Mouse (Mus musculus): ENCODE measurements around the gene Pdcd6.

Pdcd6 gene

DNA sequence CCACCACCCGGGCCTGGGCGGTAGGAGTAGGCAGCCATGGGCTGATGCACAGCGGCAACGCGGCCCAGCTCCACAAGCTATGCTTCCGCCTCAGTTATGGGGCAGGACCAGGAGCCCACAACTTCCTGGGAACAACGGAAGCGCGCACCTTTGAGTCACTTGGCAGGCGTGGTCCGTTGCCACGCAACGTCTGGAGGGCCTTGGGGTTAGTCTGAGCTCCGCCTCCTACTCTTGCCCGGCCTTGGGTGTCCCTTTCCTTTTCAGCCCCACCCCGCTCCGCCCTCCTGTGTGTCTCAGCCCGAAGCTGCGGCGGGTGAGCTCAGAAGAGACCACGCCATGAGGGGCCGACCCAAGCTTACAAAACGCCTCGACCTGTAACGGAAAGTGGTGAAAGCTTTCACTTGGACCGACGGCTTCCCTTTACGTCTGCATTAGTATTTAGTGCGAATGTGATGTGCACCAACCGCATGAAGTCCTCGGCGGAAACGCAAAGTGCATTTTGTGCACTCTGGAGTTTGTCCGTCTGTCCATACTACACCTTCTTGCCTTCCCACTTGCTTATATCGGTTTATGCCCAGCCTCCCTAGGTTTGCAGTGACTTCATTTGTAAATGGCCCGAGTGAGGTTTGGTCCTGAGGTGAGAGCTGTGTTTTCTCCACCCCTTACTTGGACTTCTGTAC, at the start of gene Pdcd6:
Pdcd6 (minus strand) TSS at position 411 of the 680 bp plus-strand sequence.
- CTCF ChIA-PET, result no interaction called here

- CTCF ChIA-PET, result no interaction called here
Measured at GRCm38 (mm10) chr13:74363859-74364235, 46.5 kb upstream of the Pdcd6 start, which contains the start of gene Lrrc14b. Gene Lrrc14b (minus strand): TSS chr13:74364005.

DNA sequence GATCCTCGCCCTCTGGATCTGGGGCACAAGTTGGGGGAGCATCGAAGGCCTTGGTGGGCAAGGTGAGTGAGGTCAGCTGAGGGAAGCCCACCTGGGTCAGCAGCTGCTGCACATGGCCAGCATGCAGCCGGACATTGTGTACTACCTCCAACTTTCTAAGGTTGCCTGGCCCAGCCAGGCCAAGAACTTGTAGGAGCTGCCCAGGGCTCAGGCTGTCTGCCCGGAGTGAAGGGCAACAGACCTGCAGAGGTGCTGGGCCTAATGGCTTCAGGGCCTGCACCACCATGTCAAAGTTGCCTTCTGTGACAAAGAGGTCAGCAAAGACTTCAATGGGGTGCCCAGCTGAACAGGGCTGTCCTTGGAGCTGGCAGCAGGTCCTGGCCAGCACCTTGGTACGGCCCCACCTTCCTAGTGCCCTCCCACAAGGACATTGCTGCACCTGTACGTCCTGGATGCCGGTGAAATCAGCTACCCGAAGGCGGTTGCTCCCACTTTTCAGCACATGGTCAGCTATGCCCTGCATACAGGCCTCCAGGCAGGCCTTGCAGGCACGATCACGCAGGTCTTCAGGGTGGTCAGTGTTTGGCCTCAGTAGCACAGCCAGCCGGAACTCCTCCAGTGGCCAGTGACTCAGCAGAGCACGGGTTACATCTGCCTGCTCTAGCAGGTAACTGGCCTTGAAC, 45.9 kb upstream of the Pdcd6 start:
- CTCF ChIA-PET, result no interaction called here

DNA sequence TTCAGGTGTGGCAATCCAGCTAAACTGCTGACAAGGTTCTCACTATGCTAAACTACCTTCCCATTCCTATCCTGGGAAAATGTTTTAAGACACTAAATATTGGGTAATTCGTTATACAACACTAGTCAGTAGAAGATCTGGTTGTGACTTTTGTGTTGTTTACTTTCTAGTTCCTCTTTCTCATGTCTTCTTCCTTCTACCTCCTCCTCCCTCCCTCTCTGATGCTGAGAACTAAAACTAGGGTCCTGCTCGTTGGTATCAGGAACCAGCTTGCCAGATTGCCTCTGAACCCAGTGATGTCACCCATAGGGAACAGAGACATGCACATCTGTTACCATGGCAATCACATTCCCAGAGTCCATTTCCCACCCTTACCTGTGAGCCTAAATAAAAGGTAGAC, 44.8 kb upstream of the Pdcd6 start:
- CTCF ChIA-PET, result no interaction called here

GRCm38 (mm10) chr13:74356491-74356890, 39.1 kb upstream of the Pdcd6 start:
- CTCF ChIA-PET, result no interaction called here

GRCm38 (mm10) chr13:74350435-74350906, 33.1 kb upstream of the Pdcd6 start:
- CTCF ChIA-PET, result interaction anchor here (0.6 to 1.1 kb wide), 3 partner anchors 149 to 309 kb away, joined by 3 to 14 read pairs (median 11); no protein-coding TSS in a partner anchor

- CTCF ChIA-PET, result interaction anchor here (0.7 to 1.1 kb wide), 2 partner anchors 144 to 185 kb away, joined by 3 to 4 read pairs; partner anchors contain the start of gene Zfp825
Measured at GRCm38 (mm10) chr13:74349566-74350434, 32.4 kb upstream of the Pdcd6 start, which contains the start of the genes Sdha and Ccdc127. Gene Sdha (minus strand): TSS chr13:74350280. Gene Ccdc127 (plus strand): TSS chr13:74350309.

DNA sequence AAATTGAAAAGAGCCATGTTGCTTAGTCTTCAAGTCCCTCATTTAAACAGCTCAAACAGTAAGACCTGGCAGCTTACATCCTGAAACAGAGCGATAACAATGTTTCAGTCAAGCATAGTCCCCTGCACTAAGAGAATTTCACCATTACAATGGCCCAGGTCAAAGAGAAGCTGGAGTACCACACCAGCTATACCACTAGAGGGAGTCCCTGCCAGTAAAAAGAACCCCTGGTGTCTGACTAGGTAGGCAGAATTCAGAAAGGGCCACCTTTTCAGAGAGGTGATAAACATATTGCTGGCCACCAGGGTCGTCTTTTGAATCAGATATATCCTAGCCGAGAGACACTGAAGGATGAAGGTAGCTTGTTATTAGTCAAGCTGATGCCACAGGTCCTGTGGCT, 23.7 kb upstream of the Pdcd6 start:
- CTCF ChIA-PET, result no interaction called here

DNA sequence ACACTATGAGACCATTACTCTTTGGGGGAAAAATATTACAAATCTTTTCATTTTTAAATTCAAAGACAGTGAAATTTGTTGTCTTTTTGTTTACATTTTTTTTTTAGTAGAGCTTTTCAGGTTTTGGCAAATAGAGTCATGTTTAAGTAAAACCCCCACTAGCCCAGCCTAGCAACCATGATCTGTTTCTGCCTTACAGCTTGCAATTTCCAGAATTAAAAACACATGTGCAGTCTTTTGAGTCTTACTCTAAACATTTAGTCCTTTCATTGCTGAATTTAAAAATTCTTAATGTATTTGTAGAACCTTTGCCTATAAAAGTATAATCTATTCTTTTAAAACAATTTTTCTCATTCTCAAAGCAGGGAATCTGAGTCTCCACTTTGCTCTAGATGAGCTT, 11.9 kb upstream of the Pdcd6 start:
- CTCF ChIA-PET, result no interaction called here

DNA sequence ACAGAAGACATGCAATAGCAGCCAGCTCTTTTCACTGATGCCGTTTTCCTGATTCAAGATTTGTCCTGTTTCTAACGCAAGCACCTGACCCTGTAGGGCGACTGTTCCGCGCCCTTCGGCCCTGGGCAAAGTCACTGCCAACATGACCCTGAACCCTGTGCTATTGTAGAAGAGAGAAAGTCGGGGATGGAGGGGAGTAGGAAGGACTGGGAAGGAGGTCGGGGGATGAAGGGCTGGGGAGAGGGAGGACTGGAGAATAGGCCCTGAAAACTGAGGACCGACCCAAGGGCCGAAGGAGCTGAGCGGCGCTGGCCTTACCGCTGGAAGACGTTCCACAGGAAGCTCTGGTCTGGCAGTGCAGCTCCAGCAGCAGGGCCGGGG, 601 bp downstream of the Pdcd6 start:
- CTCF ChIA-PET, result interaction anchor here (0.6 kb wide), 1 partner anchor 16 kb away, joined by 3 read pairs; no protein-coding TSS in a partner anchor

DNA sequence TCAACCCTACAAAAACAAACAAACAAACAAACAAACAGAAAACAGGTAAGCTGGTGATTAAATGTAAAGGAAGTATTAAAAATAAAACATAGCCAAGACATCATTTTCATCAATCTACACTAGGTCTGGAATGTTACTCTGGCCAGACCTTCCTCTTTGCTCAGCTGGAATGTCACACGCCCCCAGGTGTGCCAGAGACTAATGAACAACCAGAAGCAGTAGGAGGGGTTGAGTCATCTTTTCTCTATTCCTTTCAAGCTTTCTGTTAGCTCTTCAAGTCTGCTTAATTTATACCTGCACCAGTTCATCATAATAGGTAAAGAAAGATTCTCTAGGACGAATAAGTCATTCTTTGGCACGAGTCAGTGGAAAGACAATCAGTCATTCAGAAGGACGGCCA, 994 bp downstream of the Pdcd6 start:
- CTCF ChIA-PET, result interaction anchor here (0.6 to 0.7 kb wide), 2 partner anchors 16 to 401 kb away, joined by 3 read pairs; no protein-coding TSS in a partner anchor

DNA sequence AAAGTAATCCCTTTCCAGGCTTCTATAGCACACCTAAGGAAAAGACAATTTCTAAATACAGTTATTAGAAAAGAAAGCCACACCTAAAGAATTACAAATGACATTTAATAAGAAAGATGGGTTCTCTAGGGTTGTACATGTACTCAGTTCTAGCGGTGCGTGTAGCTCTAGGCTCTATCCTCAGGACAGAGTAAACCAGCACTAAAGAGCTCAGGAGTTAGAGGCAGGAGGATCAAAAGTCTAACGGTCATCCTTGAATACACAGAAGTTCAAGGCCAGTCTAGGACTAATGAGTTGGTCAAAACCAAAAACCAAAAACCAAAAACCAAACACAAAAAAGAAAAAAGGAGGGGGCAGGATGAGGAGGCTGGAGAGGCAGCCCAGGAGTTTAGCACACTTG, 2.8 kb downstream of the Pdcd6 start:
- CTCF ChIA-PET, result no interaction called here

GRCm38 (mm10) chr13:74305780-74306179, 11.6 kb downstream of the Pdcd6 start:
- CTCF ChIA-PET, result no interaction called here

- CTCF ChIA-PET, result no interaction called here
Measured at GRCm38 (mm10) chr13:74305380-74305779, 12.0 kb downstream of the Pdcd6 start.

GRCm38 (mm10) chr13:74302050-74303037, 15.0 kb downstream of the Pdcd6 start:
- CTCF ChIA-PET, result no interaction called here

- CTCF ChIA-PET, result no interaction called here
Measured at GRCm38 (mm10) chr13:74301607-74301984, 15.8 kb downstream of the Pdcd6 start.

GRCm38 (mm10) chr13:74300925-74301606, 16.3 kb downstream of the Pdcd6 start:
- CTCF ChIA-PET, result interaction anchor here (0.6 to 0.7 kb wide), 3 partner anchors 15 to 1248 kb away, joined by 3 to 8 read pairs (median 5); no protein-coding TSS in a partner anchor

DNA sequence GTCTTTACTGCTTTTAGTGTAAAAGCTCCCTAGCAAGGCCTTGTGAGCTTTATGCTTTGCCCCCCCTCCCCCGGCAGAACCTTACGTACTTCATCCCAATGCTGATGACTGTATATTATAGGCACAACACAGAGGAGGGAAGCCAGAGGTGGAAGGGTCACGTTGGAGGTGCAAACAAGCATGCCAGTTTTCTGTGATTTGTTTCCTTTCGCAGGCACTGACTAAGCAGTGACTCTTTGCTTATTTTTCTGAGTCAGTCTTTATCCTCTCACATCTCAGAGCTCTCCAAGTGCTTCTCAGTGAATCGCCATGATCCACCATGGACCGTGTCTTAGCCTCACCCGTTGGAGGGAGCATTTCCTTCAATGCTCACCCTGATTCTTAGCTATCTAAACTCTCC, 21.0 kb downstream of the Pdcd6 start:
- CTCF ChIA-PET, result no interaction called here

DNA sequence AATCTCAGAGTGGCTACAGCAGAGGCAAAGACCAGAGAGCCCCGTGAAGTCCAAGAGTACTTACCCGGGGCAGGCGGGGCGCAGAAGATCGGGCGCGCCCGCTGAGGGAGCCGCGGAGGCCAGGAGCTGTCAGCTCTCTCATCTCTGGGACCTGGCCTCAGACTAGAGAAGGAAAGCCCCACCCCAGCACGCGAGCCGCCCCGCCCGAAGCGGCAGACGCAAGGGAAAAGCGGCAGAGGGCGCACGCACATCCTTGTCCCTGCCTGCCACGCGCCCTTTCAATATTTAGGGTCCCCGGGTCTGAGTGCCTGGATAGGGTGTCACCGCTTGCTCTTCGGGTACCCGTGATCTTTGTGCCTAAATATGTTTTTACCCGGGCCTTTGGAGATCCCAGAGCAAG, 25.2 kb downstream of the Pdcd6 start, which contains the start of gene Ahrr:
Ahrr (minus strand) TSS at position 165 of the 400 bp plus-strand sequence.
- CTCF ChIA-PET, result no interaction called here

GRCm38 (mm10) chr13:74289646-74290045, 27.7 kb downstream of the Pdcd6 start:
- CTCF ChIA-PET, result interaction anchor here (0.6 kb wide), 1 partner anchor 70 kb away, joined by 3 read pairs; no protein-coding TSS in a partner anchor
